Mouse (Mus musculus) urinary bladder, adult 18-20 months (tissue): ENCODE data around the gene Rbm46.

Experiments
- DNase-seq, 2 experiments: peaks; one replicate each; pipeline ENCODE4 v3.0.0; 2022; ENCODE audit warnings: low spot score in 2 of 2, mixed read lengths in 2 of 2

The Rbm46 gene

GRCm38 (mm10) chr3:82876372-82876739 is at the start of gene Rbm46:
Rbm46 (minus strand) TSS chr3:82876483.
- DNase-seq = peak; percentile 68 to 78

DNA sequence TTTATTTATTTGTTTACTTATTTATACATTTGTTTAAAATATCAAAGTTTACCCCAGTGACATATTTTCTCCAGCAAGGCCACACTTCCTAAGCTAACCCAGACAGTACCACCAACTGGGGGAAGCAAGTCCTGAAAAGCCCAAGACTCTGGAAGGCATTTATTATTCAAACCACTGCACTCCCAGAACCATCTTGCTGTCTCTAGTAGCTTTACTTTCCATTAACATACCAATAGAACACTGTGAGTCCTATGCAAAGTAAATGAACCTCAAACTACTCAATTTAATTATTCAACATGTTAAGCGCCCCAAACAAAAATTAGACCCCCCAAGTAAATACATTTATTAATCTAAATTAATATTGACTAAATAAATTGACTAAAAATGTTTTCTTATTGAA is 39.3 kb upstream of the Rbm46 start:
- DNase-seq = no peak

GRCm38 (mm10) chr3:82908671-82909070 is 32.4 kb upstream of the Rbm46 start:
- DNase-seq = no peak

GRCm38 (mm10) chr3:82904211-82904908 is 28.1 kb upstream of the Rbm46 start:
- DNase-seq = no peak

GRCm38 (mm10) chr3:82903613-82904205 is 27.4 kb upstream of the Rbm46 start, which contains the start of gene Lrat:
Lrat (minus strand) TSS chr3:82903973.
- DNase-seq = peak in 1 of 2 experiments; percentile 15

- peak in 1 of 2 experiments; percentile 2 for DNase-seq
Measured at GRCm38 (mm10) chr3:82902757-82903612, 26.7 kb upstream of the Rbm46 start.

- DNase-seq = no peak
Measured at GRCm38 (mm10) chr3:82888842-82889241, 12.6 kb upstream of the Rbm46 start.

DNA sequence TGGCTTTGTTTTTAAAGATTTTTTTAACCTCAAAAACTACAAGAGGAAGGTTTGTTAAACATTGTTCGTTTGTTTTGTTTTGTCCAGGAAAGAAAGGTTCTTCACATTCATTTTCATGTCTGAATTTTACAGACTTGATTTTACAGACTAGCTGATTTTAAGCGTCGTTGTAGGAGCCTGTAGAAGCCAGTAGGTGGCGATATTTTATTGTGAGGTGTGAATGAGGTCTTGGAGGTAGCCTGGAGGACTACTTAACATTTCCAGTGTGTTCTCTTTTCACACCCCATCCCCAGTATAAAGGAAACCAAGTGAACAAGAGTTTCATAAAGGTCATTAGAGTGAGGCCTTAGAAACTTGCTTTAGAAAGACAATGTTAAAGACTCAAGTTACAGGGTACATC is 975 bp upstream of the Rbm46 start:
- DNase-seq = no peak

DNA sequence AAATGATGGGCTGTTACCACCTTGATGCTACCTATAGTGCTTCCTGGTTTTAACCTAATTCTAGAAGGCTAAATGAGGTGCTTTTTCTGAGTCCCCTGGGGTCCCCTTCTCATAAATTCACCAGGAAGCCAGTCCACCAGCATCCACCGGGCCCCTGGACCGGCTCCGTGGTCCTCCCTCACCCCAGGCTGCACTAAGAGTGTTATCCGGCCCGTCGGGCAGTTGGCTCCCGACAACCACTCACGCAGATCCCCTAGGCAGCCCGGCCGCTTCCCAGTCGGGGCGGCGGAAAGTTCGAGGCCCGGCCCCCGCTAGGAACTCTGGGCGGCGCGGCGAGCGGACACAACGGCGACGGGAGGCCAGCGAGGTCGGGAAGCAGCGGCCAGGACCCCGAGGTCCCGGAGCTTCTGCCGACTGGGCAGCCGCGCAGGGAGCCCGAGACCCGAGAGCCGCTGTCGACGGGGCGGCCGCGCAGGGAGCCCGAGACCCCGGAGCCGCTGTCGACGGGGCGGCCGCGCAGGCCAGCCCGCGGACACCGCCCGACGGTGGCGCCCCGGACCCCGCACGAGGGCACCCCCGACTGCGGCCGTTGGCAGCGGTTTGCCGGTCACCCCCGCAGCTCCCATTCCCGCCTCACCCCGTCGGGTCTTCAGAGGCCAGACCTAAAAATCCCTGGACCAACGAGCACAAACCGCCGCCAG is 462 bp downstream of the Rbm46 start:
- no peak for DNase-seq

DNA sequence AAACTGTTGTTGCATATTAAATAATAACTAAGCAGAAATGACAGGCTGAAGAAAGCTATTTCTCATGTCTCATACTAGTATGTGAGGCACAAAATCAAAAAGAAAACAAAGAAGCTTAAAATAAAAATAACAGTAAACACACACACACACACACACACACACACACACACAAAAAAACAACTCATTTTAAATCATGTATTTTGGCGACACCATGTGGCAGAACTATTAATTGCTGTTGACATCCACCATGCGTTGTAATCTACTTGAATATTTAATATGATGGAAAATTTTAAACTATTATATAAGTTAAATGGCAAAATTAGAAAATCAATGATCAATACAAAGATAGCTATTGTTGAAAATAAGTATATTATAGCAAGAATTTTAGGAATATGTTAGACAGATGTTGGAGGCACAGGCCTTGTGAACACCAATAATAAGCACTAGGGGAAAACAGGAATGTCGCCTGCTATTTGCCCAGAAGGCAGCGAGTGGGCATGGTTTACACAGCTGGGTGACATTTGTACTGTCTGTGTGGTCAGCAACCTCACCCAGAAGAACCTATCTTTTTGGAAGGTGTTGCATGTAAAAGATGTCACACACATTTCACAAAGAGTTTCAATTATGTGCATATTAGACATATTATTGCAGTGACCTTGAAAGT is 18.7 kb downstream of the Rbm46 start:
- DNase-seq = no peak

DNA sequence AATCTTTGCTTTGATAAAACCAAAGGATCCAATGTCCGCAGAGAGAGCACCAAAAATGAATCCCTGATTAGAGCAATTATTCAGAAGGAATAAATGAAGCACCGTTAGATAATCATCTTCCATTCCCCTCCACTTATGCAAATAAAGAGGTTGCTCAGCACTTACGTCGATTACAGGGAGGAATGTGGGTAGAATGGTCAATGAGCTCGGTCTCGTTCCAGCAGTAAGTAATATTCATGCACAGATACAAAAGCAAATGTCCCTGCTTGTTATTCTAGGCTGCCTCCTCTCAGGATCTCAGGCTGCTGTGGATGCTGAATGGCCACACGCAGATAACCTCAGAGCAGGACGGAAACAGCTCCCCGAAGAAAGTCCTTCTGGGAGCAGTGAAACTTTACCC is 51.1 kb downstream of the Rbm46 start:
- no peak for DNase-seq

- no peak for DNase-seq
Measured at GRCm38 (mm10) chr3:82811851-82812250, 64.4 kb downstream of the Rbm46 start.

- DNase-seq = no peak
Measured at GRCm38 (mm10) chr3:82810334-82811120, 65.8 kb downstream of the Rbm46 start.

- DNase-seq = no peak
Measured at GRCm38 (mm10) chr3:82809769-82810168, 66.5 kb downstream of the Rbm46 start.

GRCm38 (mm10) chr3:82808323-82808911 is 67.9 kb downstream of the Rbm46 start:
- DNase-seq = no peak

DNA sequence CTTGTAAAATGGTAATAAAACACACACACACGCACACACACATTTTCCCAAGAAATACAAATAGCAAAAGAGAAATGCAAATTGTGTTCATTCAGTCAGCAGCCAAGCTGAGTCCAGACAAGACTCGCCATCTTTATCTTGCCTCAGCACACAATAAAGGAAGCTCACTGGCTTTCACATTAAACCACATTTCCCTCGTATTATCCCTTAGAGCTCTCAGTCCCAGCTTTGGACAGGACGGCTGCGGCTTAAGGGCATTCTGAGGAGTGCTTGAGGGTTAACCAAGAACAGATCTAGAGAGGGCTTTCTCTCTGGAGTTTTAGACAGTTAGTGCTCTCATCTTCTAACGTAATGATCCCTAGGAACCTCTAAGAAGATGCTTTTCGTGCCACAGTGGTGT is 71.0 kb downstream of the Rbm46 start:
- no peak for DNase-seq

GRCm38 (mm10) chr3:82800470-82800843 is 75.8 kb downstream of the Rbm46 start:
- DNase-seq = no peak

- DNase-seq = no peak
Measured at GRCm38 (mm10) chr3:82799735-82800469, 76.4 kb downstream of the Rbm46 start.

DNA sequence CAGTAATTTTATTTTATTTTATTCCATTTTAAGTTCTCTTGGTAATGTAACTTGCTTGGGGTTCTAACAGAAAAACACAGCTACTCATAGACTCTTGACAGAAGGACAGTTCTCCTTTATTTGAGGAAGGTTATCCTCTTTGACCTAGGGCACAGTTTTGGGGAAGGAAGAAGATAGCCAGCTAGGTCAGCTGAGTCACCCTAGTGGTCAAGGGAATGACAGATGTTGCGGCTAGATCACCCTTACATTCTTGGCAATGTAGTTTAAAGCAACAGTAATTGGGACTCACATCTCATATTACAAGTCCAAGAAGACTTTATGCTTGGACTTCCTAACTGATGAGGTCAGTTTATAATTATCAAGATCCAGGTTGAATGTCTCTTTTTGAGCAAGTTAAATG is 82.6 kb downstream of the Rbm46 start:
- no peak for DNase-seq

GRCm38 (mm10) chr3:82791663-82792062 is 84.6 kb downstream of the Rbm46 start:
- DNase-seq = no peak
